Mouse (Mus musculus): ENCODE measurements around the gene Ccdc74a. TPM values are rescaled to one million over a fixed set of nuclear protein-coding genes. Genes with fewer than 3 reads are reported as not detected.

Gene Ccdc74a
- polyA plus RNA-seq, 1 experiment: 112 TPM

DNA sequence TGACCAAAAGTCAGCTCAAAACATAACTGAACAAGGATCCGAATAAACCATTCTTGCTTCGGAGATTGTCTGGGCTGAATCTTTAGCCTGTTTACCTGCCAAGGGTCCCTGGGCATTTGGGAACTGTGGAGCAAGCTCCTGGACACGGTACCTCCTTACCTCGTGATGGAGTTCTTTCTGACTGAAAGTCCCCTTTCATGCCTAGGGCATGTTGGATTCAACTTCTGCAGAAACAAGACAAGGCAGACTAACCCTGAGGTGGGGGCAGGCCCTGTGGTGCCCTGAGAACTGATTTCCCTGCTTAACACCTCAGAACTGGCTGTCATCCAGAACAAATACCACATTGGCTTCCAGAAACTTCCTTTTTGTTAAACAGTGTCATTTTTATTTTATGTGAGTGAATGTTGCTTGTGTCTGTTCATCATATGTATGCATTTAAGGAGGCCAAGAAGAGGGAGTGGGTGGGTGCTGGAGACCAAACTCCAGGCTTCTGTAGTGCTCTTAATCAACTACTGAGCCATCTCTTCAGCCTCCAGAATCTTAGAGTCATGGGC is 2.8 kb upstream of the Ccdc74a start:
- DNase-seq: peak; percentile 31
- Histone ChIP-seq H3K4me1 (ENCODE audit: control insufficient read depth, insufficient read depth, low read length) (peaks cover 42% of the 10 kb centered on the region), H3K27ac (ENCODE audit: insufficient read depth, low read length) (peak overlapping the region; percentile 94), H3K4me3 (replicated peaks; ENCODE audit: insufficient read depth, low read depth, low read length) (no peak overlapping the region), H3K27me3 (ENCODE audit: control insufficient read depth, insufficient read depth, low read length) (no peaks in the 10 kb centered on the region)
- 77% methylated on average over 4 of the region's 4 CpGs for WGBS
- no peak for TF ChIP-seq POLR2A (IDR thresholded peaks at IDR 0.05; ENCODE audit: borderline replicate concordance, insufficient read depth, low read length)
- no peak for TF ChIP-seq CTCF (IDR thresholded peaks at IDR 0.05; ENCODE audit: borderline replicate concordance, insufficient read depth, low read depth, low read length)

GRCm38 (mm10) chr16:17647156-17647555 is 886 bp downstream of the Ccdc74a start:
- H3K4me3 ChIP-seq (replicated peaks; ENCODE audit: insufficient read depth, low read depth, low read length): peak overlapping the region; percentile 65
- peak overlapping the region; percentile 83 for H3K27ac ChIP-seq (ENCODE audit: insufficient read depth, low read length)
- DNase-seq: peak in 1 of 2 experiments; percentile 51
- peaks cover 54% of the 10 kb centered on the region for H3K4me1 ChIP-seq (ENCODE audit: control insufficient read depth, insufficient read depth, low read length)
- WGBS: 7% methylated on average over 1 of the region's 1 CpGs
- no peak for TF ChIP-seq CTCF (IDR thresholded peaks at IDR 0.05; ENCODE audit: borderline replicate concordance, insufficient read depth, low read depth, low read length)
- TF ChIP-seq POLR2A (IDR thresholded peaks at IDR 0.05; ENCODE audit: borderline replicate concordance, insufficient read depth, low read length): no peak
- H3K27me3 ChIP-seq (ENCODE audit: control insufficient read depth, insufficient read depth, low read length): no peaks in the 10 kb centered on the region

- TF ChIP-seq CTCF (IDR thresholded peaks at IDR 0.05; ENCODE audit: borderline replicate concordance, insufficient read depth, low read depth, low read length) (no peak), POLR2A (IDR thresholded peaks at IDR 0.05; ENCODE audit: borderline replicate concordance, insufficient read depth, low read length) (no peak)
- 29% methylated on average over 10 of the region's 10 CpGs for WGBS
- no peaks in the 10 kb centered on the region for H3K27me3 ChIP-seq (ENCODE audit: control insufficient read depth, insufficient read depth, low read length)
- DNase-seq: peak; percentile 63 to 68
- peaks cover 55% of the 10 kb centered on the region for H3K4me1 ChIP-seq (ENCODE audit: control insufficient read depth, insufficient read depth, low read length)
- peak overlapping the region; percentile 83 for H3K27ac ChIP-seq (ENCODE audit: insufficient read depth, low read length)
- peak overlapping the region; percentile 65 for H3K4me3 ChIP-seq (replicated peaks; ENCODE audit: insufficient read depth, low read depth, low read length)
Measured at GRCm38 (mm10) chr16:17647566-17648340, 1.5 kb downstream of the Ccdc74a start.

- peak in 1 of 2 experiments; percentile 55 for DNase-seq
- peaks cover 66% of the 10 kb centered on the region for H3K4me1 ChIP-seq (ENCODE audit: control insufficient read depth, insufficient read depth, low read length)
- WGBS: 39% methylated on average over 16 of the region's 16 CpGs
- no peak overlapping the region for H3K4me3 ChIP-seq (replicated peaks; ENCODE audit: insufficient read depth, low read depth, low read length)
- H3K27me3 ChIP-seq (ENCODE audit: control insufficient read depth, insufficient read depth, low read length): no peaks in the 10 kb centered on the region
- H3K27ac ChIP-seq (ENCODE audit: insufficient read depth, low read length): peak overlapping the region; percentile 78
- TF ChIP-seq POLR2A (IDR thresholded peaks at IDR 0.05; ENCODE audit: borderline replicate concordance, insufficient read depth, low read length) (0 out of 2 replicates have a peak, but pooled peaks have one; percentile 11), CTCF (IDR thresholded peaks at IDR 0.05; ENCODE audit: borderline replicate concordance, insufficient read depth, low read depth, low read length) (no peak)
Measured at GRCm38 (mm10) chr16:17649925-17650605, 3.8 kb downstream of the Ccdc74a start.

DNA sequence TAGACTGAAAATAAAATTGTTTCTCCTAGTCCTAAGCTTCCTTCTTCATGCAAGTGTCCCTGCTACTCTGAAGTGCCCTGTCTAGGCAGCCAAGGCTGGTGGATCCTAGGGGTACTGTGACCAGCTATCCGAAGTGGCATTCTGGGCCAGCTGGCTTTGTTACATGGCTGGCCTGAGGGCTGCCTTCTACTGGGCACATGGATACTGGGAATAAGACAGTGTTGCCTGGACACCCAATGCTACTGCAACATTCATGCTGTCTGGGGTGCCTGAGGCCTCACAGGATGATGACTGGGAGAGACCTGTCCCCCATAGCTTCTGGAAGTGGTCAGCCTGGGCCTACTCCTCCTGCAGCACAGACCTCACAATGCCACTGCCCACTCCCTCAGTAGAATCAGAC is 4.4 kb downstream of the Ccdc74a start:
- Histone ChIP-seq H3K4me3 (replicated peaks; ENCODE audit: insufficient read depth, low read depth, low read length) (no peak overlapping the region), H3K4me1 (ENCODE audit: control insufficient read depth, insufficient read depth, low read length) (peaks cover 72% of the 10 kb centered on the region), H3K27me3 (ENCODE audit: control insufficient read depth, insufficient read depth, low read length) (no peaks in the 10 kb centered on the region), H3K27ac (ENCODE audit: insufficient read depth, low read length) (peak overlapping the region; percentile 78)
- TF ChIP-seq POLR2A (IDR thresholded peaks at IDR 0.05; ENCODE audit: borderline replicate concordance, insufficient read depth, low read length): 0 out of 2 replicates have a peak, but pooled peaks have one; percentile 15
- no peak for TF ChIP-seq CTCF (IDR thresholded peaks at IDR 0.05; ENCODE audit: borderline replicate concordance, insufficient read depth, low read depth, low read length)
- 0% methylated on average over 1 of the region's 1 CpGs for WGBS
- peak; percentile 57 to 60 for DNase-seq

- Histone ChIP-seq H3K27me3 (ENCODE audit: control insufficient read depth, insufficient read depth, low read length) (no peaks in the 10 kb centered on the region), H3K4me1 (ENCODE audit: control insufficient read depth, insufficient read depth, low read length) (peaks cover 80% of the 10 kb centered on the region), H3K27ac (ENCODE audit: insufficient read depth, low read length) (peak overlapping the region; percentile 15; the same call in 1 of the 2 replicates), H3K4me3 (replicated peaks; ENCODE audit: insufficient read depth, low read depth, low read length) (no peak overlapping the region)
- TF ChIP-seq CTCF (IDR thresholded peaks at IDR 0.05; ENCODE audit: borderline replicate concordance, insufficient read depth, low read depth, low read length) (no peak), POLR2A (IDR thresholded peaks at IDR 0.05; ENCODE audit: borderline replicate concordance, insufficient read depth, low read length) (no peak)
- 30% methylated on average over 4 of the region's 4 CpGs for WGBS
- peak in 1 of 2 experiments; percentile 39 for DNase-seq
Measured at GRCm38 (mm10) chr16:17652607-17653006, 6.3 kb downstream of the Ccdc74a start.

DNA sequence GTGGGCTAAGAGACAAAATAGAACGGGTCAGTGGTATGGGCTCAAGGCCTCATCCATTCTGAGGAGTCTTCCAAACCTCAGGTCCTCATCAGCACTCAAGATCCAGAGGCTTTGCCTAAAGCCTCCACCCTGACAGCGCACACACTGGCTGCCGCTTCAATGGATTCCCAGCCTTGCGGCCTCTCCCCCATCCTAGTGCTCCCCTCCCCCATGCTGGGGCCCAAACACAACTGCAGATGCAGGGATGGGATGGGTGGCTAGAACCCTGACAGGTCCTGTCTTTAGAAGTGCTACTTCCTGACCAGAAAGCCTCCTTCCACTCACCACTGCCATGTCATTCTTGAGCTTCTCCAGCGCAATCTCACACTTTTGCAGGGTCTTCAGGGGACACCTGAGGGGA is 7.3 kb downstream of the Ccdc74a start:
- peak in 1 of 2 experiments; percentile 25 for DNase-seq
- TF ChIP-seq POLR2A (IDR thresholded peaks at IDR 0.05; ENCODE audit: borderline replicate concordance, insufficient read depth, low read length) (no peak), CTCF (IDR thresholded peaks at IDR 0.05; ENCODE audit: borderline replicate concordance, insufficient read depth, low read depth, low read length) (no peak)
- Histone ChIP-seq H3K4me3 (replicated peaks; ENCODE audit: insufficient read depth, low read depth, low read length) (no peak overlapping the region), H3K4me1 (ENCODE audit: control insufficient read depth, insufficient read depth, low read length) (peaks cover 70% of the 10 kb centered on the region), H3K27me3 (ENCODE audit: control insufficient read depth, insufficient read depth, low read length) (no peaks in the 10 kb centered on the region), H3K27ac (ENCODE audit: insufficient read depth, low read length) (0 out of 2 replicates have a peak overlapping the region, but pooled peaks have one; percentile 47)
- WGBS: 94% methylated on average over 5 of the region's 5 CpGs

Measured in cerebellum, adult 2 months (tissue).